Mouse (Mus musculus): Measurements from ENCODE around the gene Gm43064. TPM values are rescaled to one million over a fixed set of nuclear protein-coding genes. Genes with fewer than 3 reads are reported as not detected.

Gm43064 gene
- polyA plus RNA-seq, 1 experiment from 2014 or later, result not detected

- Histone ChIP-seq H3K27ac (no peak overlapping the region), H3K27me3 (ENCODE audit: insufficient read depth, poor library complexity, severe bottlenecking) (no peaks in the 10 kb centered on the region), H3K4me1 (no peaks in the 10 kb centered on the region), H3K9me3 (no peaks in the 10 kb centered on the region), H3K36me3 (no peaks in the 10 kb centered on the region), H3K4me3 (no peak overlapping the region)
- WGBS, result 86% methylated on average over 5 of the region's 5 CpGs
- DNase-seq (ENCODE audit: low spot score), result no peak
Measured at GRCm38 (mm10) chr3:103867424-103867971, 58.1 kb downstream of the Gm43064 start.

GRCm38 (mm10) chr3:103868008-103868407 is 58.6 kb downstream of the Gm43064 start:
- DNase-seq (ENCODE audit: low spot score), result no peak
- Histone ChIP-seq H3K4me3 (no peak overlapping the region), H3K27me3 (ENCODE audit: insufficient read depth, poor library complexity, severe bottlenecking) (no peaks in the 10 kb centered on the region), H3K36me3 (no peaks in the 10 kb centered on the region), H3K4me1 (no peaks in the 10 kb centered on the region), H3K9me3 (no peaks in the 10 kb centered on the region), H3K27ac (no peak overlapping the region)
- WGBS, result 77% methylated on average over 4 of the region's 4 CpGs

GRCm38 (mm10) chr3:103872663-103873098 is 63.3 kb downstream of the Gm43064 start:
- DNase-seq (ENCODE audit: low spot score), result no peak
- no peaks in the 10 kb centered on the region for H3K36me3 ChIP-seq
- no peaks in the 10 kb centered on the region for H3K4me1 ChIP-seq
- H3K4me3 ChIP-seq, result no peak overlapping the region
- H3K27ac ChIP-seq, result no peak overlapping the region
- WGBS, result 72% methylated on average over 3 of the region's 3 CpGs
- no peaks in the 10 kb centered on the region for H3K27me3 ChIP-seq (ENCODE audit: insufficient read depth, poor library complexity, severe bottlenecking)
- no peaks in the 10 kb centered on the region for H3K9me3 ChIP-seq

GRCm38 (mm10) chr3:103874329-103874728 is 65.0 kb downstream of the Gm43064 start:
- H3K9me3 ChIP-seq, result no peaks in the 10 kb centered on the region
- WGBS, result 51% methylated on average over 7 of the region's 7 CpGs
- no peak for DNase-seq (ENCODE audit: low spot score)
- H3K27ac ChIP-seq, result no peak overlapping the region
- no peak overlapping the region for H3K4me3 ChIP-seq
- no peaks in the 10 kb centered on the region for H3K4me1 ChIP-seq
- no peaks in the 10 kb centered on the region for H3K27me3 ChIP-seq (ENCODE audit: insufficient read depth, poor library complexity, severe bottlenecking)
- no peaks in the 10 kb centered on the region for H3K36me3 ChIP-seq

GRCm38 (mm10) chr3:103885946-103886345 is 76.6 kb downstream of the Gm43064 start:
- Histone ChIP-seq H3K27me3 (ENCODE audit: insufficient read depth, poor library complexity, severe bottlenecking) (no peaks in the 10 kb centered on the region), H3K4me3 (no peak overlapping the region), H3K36me3 (no peaks in the 10 kb centered on the region), H3K4me1 (no peaks in the 10 kb centered on the region), H3K27ac (no peak overlapping the region), H3K9me3 (no peaks in the 10 kb centered on the region)
- DNase-seq (ENCODE audit: low spot score), result no peak
- WGBS, result 76% methylated on average over 11 of the region's 11 CpGs

GRCm38 (mm10) chr3:103887581-103887980 is 78.2 kb downstream of the Gm43064 start:
- DNase-seq (ENCODE audit: low spot score), result no peak
- Histone ChIP-seq H3K4me3 (no peak overlapping the region), H3K27me3 (ENCODE audit: insufficient read depth, poor library complexity, severe bottlenecking) (no peaks in the 10 kb centered on the region), H3K27ac (no peak overlapping the region), H3K4me1 (no peaks in the 10 kb centered on the region), H3K9me3 (no peaks in the 10 kb centered on the region), H3K36me3 (no peaks in the 10 kb centered on the region)
- WGBS, result 25% methylated on average over 3 of the region's 3 CpGs

Other genes with a start within 250 kb of the Gm43064 start
- 0.34 and 0.51 TPM in 2 replicates for gene Syt6, start 234.3 kb upstream of the Gm43064 start, polyA plus RNA-seq (2016; fragmentation: Nextera tagmentation; extraction: Ambion mirVana)
- gene Atg4a-ps, start 163.5 kb upstream of the Gm43064 start, polyA plus RNA-seq (2016; fragmentation: Nextera tagmentation; extraction: Ambion mirVana), result 0.14 and 0.15 TPM in 2 replicates
- 14.1 and 15.4 TPM in 2 replicates for gene Olfml3, start 71.6 kb upstream of the Gm43064 start, polyA plus RNA-seq (2016; fragmentation: Nextera tagmentation; extraction: Ambion mirVana)
- gene Gm10964, start 70.2 kb upstream of the Gm43064 start, polyA plus RNA-seq (2016; fragmentation: Nextera tagmentation; extraction: Ambion mirVana), result not detected in 2 replicates
- 8.2 and 9.5 TPM in 2 replicates for gene Hipk1, start 18.0 kb upstream of the Gm43064 start, polyA plus RNA-seq (2016; fragmentation: Nextera tagmentation; extraction: Ambion mirVana)
- gene Dclre1b, start 129 bp upstream of the Gm43064 start, polyA plus RNA-seq (2016; fragmentation: Nextera tagmentation; extraction: Ambion mirVana), result 25.7 and 25.8 TPM in 2 replicates
- gene Ap4b1, start 53 bp upstream of the Gm43064 start, polyA plus RNA-seq (2016; fragmentation: Nextera tagmentation; extraction: Ambion mirVana), result 20.3 and 20.8 TPM in 2 replicates
- gene Bcl2l15, start 23.0 kb downstream of the Gm43064 start, polyA plus RNA-seq (2016; fragmentation: Nextera tagmentation; extraction: Ambion mirVana), result 0.13 and 1.4 TPM in 2 replicates
- gene Ptpn22, start 50.2 kb downstream of the Gm43064 start, polyA plus RNA-seq (2016; fragmentation: Nextera tagmentation; extraction: Ambion mirVana), result 0.19 and 0.78 TPM in 2 replicates
- gene Rsbn1, start 104.5 kb downstream of the Gm43064 start, polyA plus RNA-seq (2016; fragmentation: Nextera tagmentation; extraction: Ambion mirVana), result 6.2 and 9.1 TPM in 2 replicates
- gene Phtf1, start 158.5 kb downstream of the Gm43064 start, polyA plus RNA-seq (2016; fragmentation: Nextera tagmentation; extraction: Ambion mirVana), result 16.3 and 25.4 TPM in 2 replicates